Mouse (Mus musculus): ENCODE results near the gene Alox8. TPM values are rescaled to one million over a fixed set of nuclear protein-coding genes. Genes with fewer than 3 reads are reported as not detected.
A peak's percentile ranks its signal among the peaks of the same experiment; 100 is the strongest.

The Alox8 gene
- total RNA-seq, 2 experiments from 2014 or later: 3.7 to 4.1 TPM

GRCm38 (mm10) chr11:69192840-69193239 lies 4.8 kb downstream of the Alox8 start:
- intact Hi-C loops (cut with DNase I): loop anchor here (1.0 kb wide), 1 partner anchor 52 kb away; no protein-coding TSS in a partner anchor
- DNase-seq (ENCODE audit: low spot score in 2 of 2): peak; percentile 41 to 48

DNA sequence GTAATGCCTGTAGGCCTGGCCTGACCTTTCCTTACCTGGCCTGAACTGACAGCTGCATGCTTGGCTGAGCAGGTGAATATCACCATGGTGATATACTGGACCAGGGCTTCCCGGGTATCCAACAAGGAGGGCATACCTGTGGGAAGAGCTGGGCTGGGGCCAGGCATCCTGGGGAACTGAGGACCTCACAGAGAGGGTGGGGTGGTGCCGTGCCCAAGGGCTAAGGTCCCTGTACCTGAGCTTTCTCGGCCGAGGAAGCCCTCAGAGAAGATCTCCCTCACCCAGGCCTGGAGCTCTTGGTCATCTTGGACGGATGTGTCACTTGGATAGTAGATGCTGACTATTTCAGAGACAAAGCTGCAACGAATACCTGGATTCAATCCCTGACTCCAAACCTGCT lies 11.7 kb downstream of the Alox8 start:
- no peak for DNase-seq (ENCODE audit: low spot score in 2 of 2)
- intact Hi-C loops (cut with DNase I): no loop called here

GRCm38 (mm10) chr11:69185031-69185430 lies 12.6 kb downstream of the Alox8 start:
- DNase-seq (ENCODE audit: low spot score in 2 of 2): no peak
- intact Hi-C loops (cut with DNase I): no loop called here

- intact Hi-C loops (cut with DNase I): no loop called here
- no peak for DNase-seq (ENCODE audit: low spot score in 2 of 2)
Measured at GRCm38 (mm10) chr11:69180120-69180519, 17.5 kb downstream of the Alox8 start.

GRCm38 (mm10) chr11:69179512-69179911 lies 18.1 kb downstream of the Alox8 start:
- intact Hi-C loops (cut with DNase I): no loop called here
- no peak for DNase-seq (ENCODE audit: low spot score in 2 of 2)

DNA sequence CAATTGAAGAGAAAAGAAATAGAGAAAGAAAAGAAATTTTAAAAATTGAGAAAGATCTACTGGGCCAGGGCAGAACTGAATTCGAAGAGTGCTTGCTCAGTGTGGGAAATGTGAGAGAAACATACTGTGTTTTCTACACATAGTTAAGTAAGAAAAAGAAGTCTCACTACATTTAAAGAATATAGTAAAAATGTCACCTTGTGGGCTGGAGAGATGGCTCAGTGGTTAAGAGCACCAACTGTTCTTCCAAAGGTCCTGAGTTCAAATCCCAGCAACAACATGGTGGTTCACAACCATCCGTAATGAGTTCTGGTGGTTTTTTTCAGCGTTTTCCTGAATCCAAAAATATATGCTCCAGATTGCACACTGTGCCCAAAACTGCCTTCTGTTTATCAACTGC lies 19.1 kb downstream of the Alox8 start:
- DNase-seq (ENCODE audit: low spot score in 2 of 2): no peak
- intact Hi-C loops (cut with DNase I): no loop called here

DNA sequence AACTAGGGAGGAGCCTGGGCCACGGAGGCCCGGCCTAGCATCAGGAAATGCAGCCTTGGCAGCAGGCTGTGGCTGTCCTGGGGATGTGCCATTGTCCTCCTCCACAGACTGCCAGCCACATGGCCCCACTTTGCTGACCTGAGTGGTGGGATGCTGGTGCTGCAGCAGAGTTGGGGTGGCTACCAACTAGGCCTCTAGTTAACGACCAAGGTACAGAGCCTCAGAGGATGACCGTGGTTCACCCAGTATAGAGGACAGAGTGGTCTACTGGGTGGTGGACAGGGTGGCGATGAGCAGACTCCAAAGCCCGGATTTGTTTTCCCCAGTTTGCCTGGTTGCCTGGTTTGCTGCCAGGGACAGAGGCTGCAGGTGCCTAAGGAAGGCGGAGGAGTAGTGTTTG lies 22.9 kb downstream of the Alox8 start:
- no peak for DNase-seq (ENCODE audit: low spot score in 2 of 2)
- intact Hi-C loops (cut with DNase I): no loop called here

- no peak for DNase-seq (ENCODE audit: low spot score in 2 of 2)
- intact Hi-C loops (cut with DNase I): no loop called here
Measured at GRCm38 (mm10) chr11:69172606-69173005, 25.0 kb downstream of the Alox8 start.

DNA sequence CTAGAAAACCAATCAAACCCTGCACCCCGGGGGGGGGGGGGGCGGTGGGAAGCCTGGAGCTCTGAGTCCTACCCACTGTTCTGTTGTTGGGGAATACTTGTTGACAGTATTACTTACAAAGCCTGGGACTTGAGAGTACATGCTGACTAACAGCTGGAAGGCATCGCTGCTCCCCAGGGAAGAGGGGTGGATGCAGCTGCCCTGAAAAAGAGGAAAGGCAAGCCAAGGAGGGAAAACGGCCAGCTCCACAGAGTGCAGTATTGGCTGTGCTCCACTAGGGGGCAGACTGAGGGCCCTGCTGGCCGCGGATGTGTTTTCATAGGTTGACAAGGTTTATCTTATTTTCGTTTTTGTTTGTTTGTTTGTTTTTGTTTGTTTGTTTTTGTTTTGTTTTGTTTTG lies 26.0 kb downstream of the Alox8 start:
- intact Hi-C loops (cut with DNase I): no loop called here
- peak; percentile 60 to 67 for DNase-seq (ENCODE audit: low spot score in 2 of 2)

DNA sequence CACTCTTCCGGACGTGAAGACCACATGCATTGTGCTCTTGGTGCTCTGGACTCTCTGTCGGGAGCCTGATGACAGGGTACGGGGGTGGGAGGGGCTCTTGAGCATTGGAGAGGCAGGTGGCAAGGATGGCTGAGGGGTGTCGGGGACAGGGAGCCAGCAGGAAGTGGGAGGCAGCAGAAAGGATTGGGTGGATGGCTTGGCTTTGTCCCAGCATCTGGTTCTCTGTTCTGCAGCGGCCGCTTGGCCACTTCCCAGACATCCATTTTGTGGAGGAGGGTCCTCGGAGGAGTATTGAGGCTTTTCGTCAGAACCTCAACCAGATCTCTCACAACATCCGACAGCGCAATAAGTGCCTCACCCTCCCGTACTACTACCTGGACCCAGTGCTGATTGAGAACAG lies 28.3 kb downstream of the Alox8 start:
- peak; percentile 52 to 62 for DNase-seq (ENCODE audit: low spot score in 2 of 2)
- intact Hi-C loops (cut with DNase I): no loop called here

GRCm38 (mm10) chr11:69156800-69157199 lies 40.8 kb downstream of the Alox8 start, which contains the start of gene Alox12b:
Gene Alox12b, plus strand, starts transcription at chr11:69156989.
- intact Hi-C loops (cut with DNase I): no loop called here
- peak in 1 of 2 experiments; percentile 62 for DNase-seq (ENCODE audit: low spot score in 2 of 2)

DNA sequence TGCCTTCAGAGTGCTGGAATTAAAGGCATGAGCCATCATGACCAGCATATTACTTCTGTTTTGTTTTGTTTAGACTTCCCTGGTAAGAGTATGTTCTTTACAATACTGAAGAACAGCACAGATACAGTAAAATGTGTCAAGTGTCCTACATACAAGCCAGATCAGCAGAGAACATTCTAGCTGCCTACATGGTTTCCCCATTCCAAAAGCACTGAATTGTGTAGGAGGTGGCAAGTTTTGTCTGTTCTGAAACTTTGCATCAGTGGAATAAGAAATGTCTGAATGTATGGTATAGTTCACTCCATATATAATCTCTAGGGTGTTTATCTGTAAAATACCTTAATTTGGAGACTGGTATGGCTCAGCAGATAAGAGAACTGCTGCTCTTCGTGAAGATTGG lies 42.3 kb downstream of the Alox8 start:
- peak in 1 of 2 experiments; percentile 71 for DNase-seq (ENCODE audit: low spot score in 2 of 2)
- intact Hi-C loops (cut with DNase I): no loop called here

DNA sequence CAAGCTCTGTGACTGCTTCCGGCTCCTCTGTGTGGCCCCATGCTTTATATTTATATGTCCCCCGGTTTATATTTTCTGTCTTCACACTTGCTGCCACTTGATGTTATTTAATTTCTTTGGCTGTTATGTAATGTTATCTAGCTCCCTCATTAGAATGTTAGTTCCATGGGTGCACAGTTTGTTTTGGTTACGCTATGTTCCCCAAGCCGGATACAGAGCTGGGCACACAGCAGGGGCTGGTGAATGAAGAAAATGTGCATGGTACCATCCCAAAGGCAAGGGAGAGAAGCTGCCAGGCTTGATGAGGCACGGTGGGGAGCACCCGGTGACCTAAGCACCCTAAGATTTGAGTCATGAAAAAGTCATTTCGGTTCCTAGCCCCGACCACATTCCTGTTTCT lies 43.8 kb downstream of the Alox8 start:
- DNase-seq (ENCODE audit: low spot score in 2 of 2): no peak
- intact Hi-C loops (cut with DNase I): no loop called here

GRCm38 (mm10) chr11:69151004-69151403 lies 46.6 kb downstream of the Alox8 start:
- intact Hi-C loops (cut with DNase I): no loop called here
- DNase-seq (ENCODE audit: low spot score in 2 of 2): no peak

- intact Hi-C loops (cut with DNase I): loop anchor here (1.0 kb wide), 1 partner anchor 25 kb away; the partner anchor contains the start of gene Aloxe3
Measured at GRCm38 (mm10) chr11:69150444-69150843, 47.2 kb downstream of the Alox8 start.

GRCm38 (mm10) chr11:69149728-69150127 lies 47.9 kb downstream of the Alox8 start:
- DNase-seq (ENCODE audit: low spot score in 2 of 2): peak in 1 of 2 experiments; percentile 42
- intact Hi-C loops (cut with DNase I): loop anchor here (1.0 kb wide), 1 partner anchor 24 kb away; the partner anchor contains the start of gene Aloxe3

More at GRCm38 (mm10) chr11:69150444-69150843, 47.2 kb downstream of the Alox8 start:
- peak; percentile 73 to 74 for DNase-seq (ENCODE audit: low spot score in 2 of 2)

GRCm38 (mm10) chr11:69148451-69148960 lies 49.1 kb downstream of the Alox8 start:
- intact Hi-C loops (cut with DNase I): no loop called here
- DNase-seq (ENCODE audit: low spot score in 2 of 2): no peak

GRCm38 (mm10) chr11:69147546-69147945 lies 50.1 kb downstream of the Alox8 start:
- no peak for DNase-seq (ENCODE audit: low spot score in 2 of 2)
- intact Hi-C loops (cut with DNase I): no loop called here

- intact Hi-C loops (cut with DNase I): no loop called here
- DNase-seq (ENCODE audit: low spot score in 2 of 2): no peak
Measured at GRCm38 (mm10) chr11:69135361-69135760, 62.3 kb downstream of the Alox8 start.

DNA sequence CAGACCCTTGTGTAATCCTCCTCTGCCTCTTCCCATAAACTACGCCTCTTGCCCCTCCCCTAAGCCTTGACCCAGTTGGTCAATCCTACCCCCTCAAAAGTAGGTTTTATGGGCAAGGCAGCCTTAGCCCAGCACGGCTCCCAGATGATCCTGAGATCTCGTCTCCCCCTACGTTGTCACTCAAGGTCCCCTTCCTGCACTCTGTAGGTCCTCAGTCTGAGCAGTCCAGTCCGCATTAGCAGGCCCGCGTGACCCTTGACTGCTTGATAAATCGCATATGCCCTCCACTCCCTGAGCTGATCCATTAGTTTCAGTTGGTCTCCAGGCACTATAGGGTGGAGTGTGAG lies 63.0 kb downstream of the Alox8 start:
- no peak for DNase-seq (ENCODE audit: low spot score in 2 of 2)
- intact Hi-C loops (cut with DNase I): no loop called here
